Mouse (Mus musculus): ENCODE data around the gene Ccdc144b. TPM values are rescaled to one million over a fixed set of nuclear protein-coding genes. Genes with fewer than 3 reads are reported as not detected.

Ccdc144b gene
- polyA plus RNA-seq, 1 experiment from 2014 or later: not detected

DNA sequence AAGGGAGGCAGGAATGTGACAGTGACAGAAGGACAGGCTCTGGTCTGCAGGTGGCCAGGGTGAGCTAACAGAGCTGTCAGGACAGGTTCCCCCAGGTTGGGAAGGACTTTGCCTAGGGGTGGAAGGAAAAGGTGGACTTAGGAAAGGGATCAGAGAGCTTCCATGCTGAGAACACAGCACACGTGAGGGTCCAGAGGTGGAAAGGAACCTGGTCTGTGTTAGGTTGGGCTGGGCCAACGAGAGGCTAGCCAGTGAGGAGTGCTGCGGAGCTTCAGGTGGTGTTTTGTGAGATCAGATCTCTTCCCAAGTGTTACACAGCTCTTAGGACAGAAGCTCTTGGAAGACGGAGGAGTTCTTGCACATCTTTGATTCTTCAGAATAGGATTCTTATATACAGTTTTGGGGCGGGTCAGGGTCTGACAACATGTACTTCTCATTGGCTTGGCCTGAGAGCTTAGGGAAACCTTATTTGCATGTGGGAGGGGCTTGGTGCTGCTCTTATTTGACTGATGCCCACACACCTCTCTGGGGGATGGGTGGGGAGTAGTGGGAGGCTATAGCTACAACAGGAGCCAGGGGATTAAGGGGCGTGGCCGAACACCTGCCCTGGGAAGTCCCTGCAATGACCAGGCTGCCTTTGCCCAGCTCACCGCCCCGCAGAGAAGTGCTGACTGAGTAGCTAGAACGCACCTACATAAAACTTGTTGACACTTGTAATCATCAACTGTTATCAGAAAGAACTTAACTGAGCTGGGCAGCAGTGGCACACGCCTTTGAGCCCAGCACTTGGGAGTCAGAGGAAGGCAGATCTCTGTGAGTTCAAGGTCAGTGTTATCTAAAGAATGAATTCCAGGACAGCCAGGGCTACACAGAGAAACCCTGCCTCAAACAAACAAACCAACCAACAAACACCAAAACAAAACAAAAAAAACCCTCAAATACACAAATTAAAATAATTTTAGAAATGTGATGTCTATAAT, 58.5 kb downstream of the Ccdc144b start:
- WGBS (ENCODE audit: missing documents): 94% methylated on average over 11 of the region's 11 CpGs
- H3K27ac ChIP-seq: no peak overlapping the region

DNA sequence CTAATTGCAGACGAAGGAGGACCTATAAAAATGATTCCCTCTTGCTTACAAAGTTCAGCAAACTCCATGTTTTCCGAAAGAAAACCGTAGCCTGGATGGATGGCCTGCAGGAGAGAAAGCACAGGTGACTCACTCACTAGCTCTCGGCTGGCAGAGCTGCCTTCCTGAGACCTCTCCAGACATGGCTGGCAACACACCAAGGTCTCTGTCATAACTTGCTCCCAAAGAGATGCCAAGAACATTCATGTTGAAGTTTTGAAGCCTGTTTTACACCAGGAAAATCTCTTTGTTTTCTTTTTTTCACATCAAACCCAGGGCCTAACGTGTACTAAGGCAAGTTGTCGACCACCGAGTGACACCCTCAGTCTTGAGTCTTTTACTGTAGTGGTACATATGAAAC, 62.6 kb downstream of the Ccdc144b start:
- H3K4me3 ChIP-seq (ENCODE audit: inconsistent target): no peak overlapping the region
- no peak overlapping the region for H3K27ac ChIP-seq
- peaks cover 21% of the 10 kb centered on the region; the same call in 1 of the 2 replicates for H3K36me3 ChIP-seq (ENCODE audit: inconsistent target)
- H3K79me2 ChIP-seq (ENCODE audit: inconsistent target): no peaks in the 10 kb centered on the region
- WGBS (ENCODE audit: missing documents): 97% methylated on average over 6 of the region's 7 CpGs

More for the DNA sequence above, 58.5 kb downstream of the Ccdc144b start:
- peaks cover 10% of the 10 kb centered on the region; the same call in 1 of the 2 replicates for H3K36me3 ChIP-seq (ENCODE audit: inconsistent target)
- H3K4me3 ChIP-seq (ENCODE audit: inconsistent target): no peak overlapping the region
- no peaks in the 10 kb centered on the region; the same call in 1 of the 2 replicates for H3K79me2 ChIP-seq (ENCODE audit: inconsistent target)

DNA sequence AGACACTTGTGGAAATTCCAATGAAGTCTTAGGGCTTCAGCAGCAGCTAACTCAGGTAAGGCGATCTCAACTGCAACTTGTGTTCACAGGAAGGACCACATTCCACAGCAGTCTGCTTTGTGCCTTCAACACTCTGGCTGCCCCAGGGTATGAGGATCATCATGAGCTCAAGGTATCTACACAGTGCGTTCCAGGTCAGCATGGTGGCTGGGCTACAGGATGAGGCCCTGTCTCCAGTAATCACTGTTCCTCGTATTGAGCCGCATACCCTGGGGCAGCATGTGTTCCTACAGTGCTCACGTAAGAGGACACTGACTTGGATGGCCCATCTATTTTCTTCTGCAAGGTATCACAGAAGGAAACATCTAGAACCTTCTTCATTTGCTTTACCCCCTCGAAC, 65.3 kb downstream of the Ccdc144b start:
- Histone ChIP-seq H3K79me2 (ENCODE audit: inconsistent target) (no peaks in the 10 kb centered on the region), H3K36me3 (ENCODE audit: inconsistent target) (peaks cover 37% of the 10 kb centered on the region; the same call in 1 of the 2 replicates), H3K4me3 (ENCODE audit: inconsistent target) (no peak overlapping the region), H3K27ac (no peak overlapping the region)
- WGBS (ENCODE audit: missing documents): 96% methylated on average over 6 of the region's 6 CpGs

DNA sequence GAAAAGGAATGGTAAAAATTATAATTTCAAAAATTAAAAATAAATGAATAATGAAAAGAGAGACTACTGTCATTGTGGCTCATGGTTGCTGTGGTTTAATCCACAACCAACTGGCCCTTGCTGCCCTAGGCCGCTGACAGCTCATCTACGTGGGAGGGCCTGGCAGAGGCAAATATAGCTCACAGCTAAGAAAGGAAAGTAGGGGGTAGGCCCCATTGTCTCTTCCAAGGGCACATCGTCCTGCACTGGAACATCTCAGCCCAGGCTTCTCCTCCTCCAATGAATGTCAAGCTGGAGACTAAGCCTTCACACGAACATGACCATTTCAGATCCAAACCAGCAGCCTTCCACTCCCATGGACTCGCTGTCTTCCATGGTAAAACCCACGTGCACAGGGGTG, 67.1 kb downstream of the Ccdc144b start:
- 96% methylated on average over 6 of the region's 6 CpGs for WGBS (ENCODE audit: missing documents)
- peaks cover 39% of the 10 kb centered on the region; the same call in 1 of the 2 replicates for H3K36me3 ChIP-seq (ENCODE audit: inconsistent target)
- no peak overlapping the region for H3K27ac ChIP-seq
- no peak overlapping the region for H3K4me3 ChIP-seq (ENCODE audit: inconsistent target)
- no peaks in the 10 kb centered on the region for H3K79me2 ChIP-seq (ENCODE audit: inconsistent target)

DNA sequence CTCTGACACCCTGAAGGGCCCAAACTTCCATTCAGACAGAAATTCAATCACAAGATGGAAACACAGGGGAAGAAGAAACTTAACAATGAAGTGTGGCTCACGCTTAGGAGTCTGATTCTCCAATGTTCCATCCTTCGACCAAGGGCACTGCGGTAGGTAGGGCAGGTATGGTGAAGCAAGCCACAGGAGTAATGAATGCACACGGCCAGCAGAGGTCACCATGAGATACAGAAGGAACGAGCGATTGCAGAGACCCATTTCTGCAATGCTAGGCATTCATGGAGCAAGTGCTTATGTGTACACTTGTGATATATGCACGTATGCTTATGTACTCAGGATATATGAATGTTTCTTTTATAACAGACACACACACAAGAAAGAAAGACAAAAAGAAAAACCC, 79.8 kb downstream of the Ccdc144b start:
- Histone ChIP-seq H3K79me2 (ENCODE audit: inconsistent target) (no peaks in the 10 kb centered on the region), H3K36me3 (ENCODE audit: inconsistent target) (peaks cover 11% of the 10 kb centered on the region; the same call in 1 of the 2 replicates), H3K4me3 (ENCODE audit: inconsistent target) (no peak overlapping the region), H3K27ac (no peak overlapping the region)
- WGBS (ENCODE audit: missing documents): 61% methylated on average over 7 of the region's 7 CpGs

DNA sequence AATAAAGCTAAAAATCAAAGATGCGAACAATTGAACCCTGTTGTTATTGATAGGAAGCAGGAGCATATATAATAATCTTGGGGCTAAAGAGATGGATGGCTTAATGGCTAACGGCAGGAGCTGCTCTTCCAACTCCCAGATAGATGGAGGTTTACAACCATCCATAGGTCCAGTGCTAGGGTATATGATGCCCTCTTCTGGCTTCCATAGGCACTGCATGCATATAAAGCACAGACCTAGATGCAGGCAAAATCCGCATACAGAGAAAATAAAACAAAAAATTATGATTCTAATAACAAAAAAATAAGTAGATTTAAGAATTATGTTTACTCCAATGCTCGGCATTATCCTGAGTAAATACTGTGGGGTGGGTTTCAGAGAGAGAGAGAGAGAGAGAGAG, 80.4 kb downstream of the Ccdc144b start:
- H3K79me2 ChIP-seq (ENCODE audit: inconsistent target): no peaks in the 10 kb centered on the region
- H3K27ac ChIP-seq: no peak overlapping the region
- peaks cover 11% of the 10 kb centered on the region; the same call in 1 of the 2 replicates for H3K36me3 ChIP-seq (ENCODE audit: inconsistent target)
- 74% methylated on average over 4 of the region's 4 CpGs for WGBS (ENCODE audit: missing documents)
- no peak overlapping the region for H3K4me3 ChIP-seq (ENCODE audit: inconsistent target)

DNA sequence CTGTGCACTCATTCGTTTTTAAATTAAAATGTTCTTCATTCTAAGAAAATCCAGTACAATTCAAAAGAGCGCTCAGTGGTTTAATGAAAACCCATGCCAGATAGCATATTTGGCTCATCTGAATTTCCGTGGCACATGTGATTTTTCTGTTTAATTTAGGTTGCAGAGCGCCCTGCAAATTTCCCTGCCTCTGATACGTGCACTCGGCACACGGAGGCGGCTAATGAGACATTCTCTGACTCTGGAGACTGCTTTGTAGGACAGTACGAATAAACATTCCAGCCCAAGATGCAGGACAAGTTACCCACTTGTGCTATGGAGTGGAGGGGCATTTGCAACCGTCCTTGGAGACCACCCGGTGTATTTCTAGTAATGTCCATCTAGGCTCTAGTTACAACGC, 82.2 kb downstream of the Ccdc144b start:
- Histone ChIP-seq H3K4me3 (ENCODE audit: inconsistent target) (no peak overlapping the region), H3K79me2 (ENCODE audit: inconsistent target) (no peaks in the 10 kb centered on the region), H3K36me3 (ENCODE audit: inconsistent target) (peaks cover 11% of the 10 kb centered on the region; the same call in 1 of the 2 replicates), H3K27ac (no peak overlapping the region)
- 97% methylated on average over 12 of the region's 12 CpGs for WGBS (ENCODE audit: missing documents)

DNA sequence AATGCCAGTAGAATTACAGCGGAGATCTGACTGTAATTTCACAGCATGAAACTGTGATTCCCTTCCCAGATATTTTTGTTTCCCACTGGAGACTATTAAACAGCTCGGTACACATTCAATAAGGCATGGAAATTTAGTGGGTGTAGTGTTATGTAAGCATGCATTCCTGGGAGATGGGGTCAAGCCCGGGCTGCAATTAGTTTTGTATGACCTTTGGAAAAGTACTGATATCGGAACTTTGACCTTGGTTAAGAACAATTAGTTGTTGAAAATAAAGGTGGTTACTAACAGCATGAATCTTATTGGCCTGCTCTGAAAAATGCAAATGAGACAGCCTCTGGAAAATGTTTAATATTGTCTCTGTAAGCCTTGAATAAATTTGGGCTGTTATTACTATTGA, 82.9 kb downstream of the Ccdc144b start:
- Histone ChIP-seq H3K4me3 (ENCODE audit: inconsistent target) (no peak overlapping the region), H3K36me3 (ENCODE audit: inconsistent target) (peaks cover 5% of the 10 kb centered on the region; the same call in 1 of the 2 replicates), H3K27ac (no peak overlapping the region), H3K79me2 (ENCODE audit: inconsistent target) (no peaks in the 10 kb centered on the region)
- 97% methylated on average over 4 of the region's 4 CpGs for WGBS (ENCODE audit: missing documents)

DNA sequence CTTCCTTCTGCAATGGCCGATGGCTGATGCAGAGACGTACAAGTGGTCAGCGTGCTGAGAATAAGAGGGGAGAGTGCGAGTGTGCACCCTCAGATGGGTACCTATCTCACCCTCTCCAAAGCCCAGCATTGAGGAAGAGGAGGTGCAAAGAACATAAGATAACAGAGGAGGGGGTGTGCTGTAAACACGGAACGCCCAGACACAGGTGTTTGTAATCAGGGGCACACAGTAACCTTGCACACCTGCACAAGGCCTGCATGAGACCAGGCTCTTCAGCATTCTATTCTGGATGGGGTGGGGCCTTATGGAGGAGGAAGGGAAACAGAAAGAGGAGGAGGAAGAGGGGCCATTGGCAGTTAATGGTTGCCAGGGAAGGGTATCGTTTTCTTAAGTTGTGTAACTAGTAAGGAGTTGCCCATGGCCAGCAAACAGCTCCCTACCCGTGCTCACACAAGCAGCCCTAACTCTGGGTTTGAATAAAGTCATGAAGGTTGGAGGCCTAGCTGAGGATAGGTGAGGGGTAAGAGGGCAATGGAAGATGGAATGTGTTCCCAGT, 85.9 kb downstream of the Ccdc144b start:
- 60% methylated on average over 8 of the region's 8 CpGs for WGBS (ENCODE audit: missing documents)
- H3K79me2 ChIP-seq (ENCODE audit: inconsistent target): no peaks in the 10 kb centered on the region
- H3K4me3 ChIP-seq (ENCODE audit: inconsistent target): no peak overlapping the region
- H3K27ac ChIP-seq: no peak overlapping the region
- H3K36me3 ChIP-seq (ENCODE audit: inconsistent target): peaks cover 15% of the 10 kb centered on the region; the same call in 1 of the 2 replicates

DNA sequence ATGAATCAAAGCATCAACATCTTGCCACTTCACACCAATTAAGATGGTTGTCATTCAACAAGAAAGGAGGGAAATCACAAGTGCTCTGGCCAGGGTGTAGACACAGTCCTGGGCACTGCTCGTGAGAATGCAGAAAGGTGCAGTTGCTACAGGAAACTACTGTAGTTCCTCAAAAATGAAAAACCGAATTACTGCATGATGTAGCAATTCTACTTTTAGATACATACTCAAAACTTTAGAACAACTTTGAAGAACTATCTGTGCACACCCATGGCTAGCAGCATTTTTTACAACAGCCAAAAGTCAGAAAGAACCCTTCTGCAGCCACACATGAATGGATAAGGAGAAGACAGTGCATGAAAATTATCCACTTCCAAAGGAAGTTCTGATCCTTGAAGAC, 86.9 kb downstream of the Ccdc144b start:
- Histone ChIP-seq H3K4me3 (ENCODE audit: inconsistent target) (no peak overlapping the region), H3K79me2 (ENCODE audit: inconsistent target) (no peaks in the 10 kb centered on the region), H3K36me3 (ENCODE audit: inconsistent target) (peaks cover 15% of the 10 kb centered on the region; the same call in 1 of the 2 replicates), H3K27ac (no peak overlapping the region)
- WGBS (ENCODE audit: missing documents): 4% methylated on average over 2 of the region's 2 CpGs

DNA sequence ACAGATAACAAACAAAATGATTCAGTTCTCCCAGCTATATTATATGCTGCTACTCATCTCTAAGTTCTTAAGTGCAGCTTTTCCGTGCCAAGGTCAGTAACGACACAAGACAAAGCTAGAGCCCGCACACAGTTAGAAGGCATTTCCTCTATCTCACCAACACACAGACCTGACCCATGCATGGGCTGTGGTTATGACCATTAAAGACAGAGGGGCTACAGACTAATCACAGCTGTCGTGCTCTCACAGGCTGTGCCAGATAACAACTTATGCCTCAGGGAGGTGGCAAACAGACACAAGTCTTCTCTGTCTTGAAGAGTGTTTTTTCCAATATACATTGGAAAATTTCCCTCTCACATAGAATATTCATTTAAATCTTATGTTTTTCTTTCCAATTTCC, 88.4 kb downstream of the Ccdc144b start:
- Histone ChIP-seq H3K27ac (no peak overlapping the region), H3K36me3 (ENCODE audit: inconsistent target) (peaks cover 10% of the 10 kb centered on the region; the same call in 1 of the 2 replicates), H3K79me2 (ENCODE audit: inconsistent target) (no peaks in the 10 kb centered on the region), H3K4me3 (ENCODE audit: inconsistent target) (no peak overlapping the region)
- WGBS (ENCODE audit: missing documents): 33% methylated on average over 4 of the region's 4 CpGs

DNA sequence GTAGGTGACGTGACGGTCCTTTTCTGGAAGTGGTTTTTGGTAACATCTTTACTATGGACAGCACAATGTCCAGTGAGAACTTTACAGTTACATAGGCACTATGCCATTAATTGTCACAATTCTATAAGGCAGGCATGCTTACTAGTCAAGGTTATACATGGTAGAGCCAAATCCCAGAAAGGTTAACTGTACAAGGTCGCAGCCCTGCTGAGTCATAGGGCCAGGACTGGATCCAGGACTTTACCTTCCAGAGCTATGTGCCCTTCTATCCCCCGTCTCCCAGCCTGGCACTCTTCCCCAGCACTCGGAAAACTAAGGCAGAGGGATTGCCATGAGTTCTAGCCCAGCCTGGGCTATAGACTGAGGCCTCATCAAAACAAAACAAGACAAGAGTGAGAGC, 89.4 kb downstream of the Ccdc144b start:
- Histone ChIP-seq H3K36me3 (ENCODE audit: inconsistent target) (peaks cover 10% of the 10 kb centered on the region; the same call in 1 of the 2 replicates), H3K79me2 (ENCODE audit: inconsistent target) (no peaks in the 10 kb centered on the region), H3K27ac (no peak overlapping the region), H3K4me3 (ENCODE audit: inconsistent target) (no peak overlapping the region)
- WGBS (ENCODE audit: missing documents): 95% methylated on average over 5 of the region's 5 CpGs

DNA sequence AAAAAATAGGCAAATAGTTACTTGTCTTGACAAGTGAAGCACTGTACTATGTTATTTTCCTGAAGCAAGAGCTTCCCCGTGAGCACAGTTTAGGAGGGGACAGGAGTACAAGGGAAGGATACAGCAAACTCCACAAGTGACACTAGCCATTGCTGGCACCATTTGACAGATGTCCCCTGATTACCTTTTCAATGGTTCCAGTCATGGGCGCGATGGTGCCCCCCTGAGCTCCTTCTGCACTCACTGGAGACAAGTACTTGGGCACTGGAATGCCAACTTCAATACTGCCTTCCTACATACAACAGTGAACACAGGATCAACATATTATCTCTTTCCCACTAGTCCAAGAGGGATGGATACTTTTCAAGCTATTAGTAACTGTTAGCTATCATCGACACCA, 89.9 kb downstream of the Ccdc144b start:
- H3K27ac ChIP-seq: no peak overlapping the region
- H3K79me2 ChIP-seq (ENCODE audit: inconsistent target): no peaks in the 10 kb centered on the region
- 94% methylated on average over 4 of the region's 4 CpGs for WGBS (ENCODE audit: missing documents)
- peaks cover 10% of the 10 kb centered on the region; the same call in 1 of the 2 replicates for H3K36me3 ChIP-seq (ENCODE audit: inconsistent target)
- H3K4me3 ChIP-seq (ENCODE audit: inconsistent target): no peak overlapping the region

DNA sequence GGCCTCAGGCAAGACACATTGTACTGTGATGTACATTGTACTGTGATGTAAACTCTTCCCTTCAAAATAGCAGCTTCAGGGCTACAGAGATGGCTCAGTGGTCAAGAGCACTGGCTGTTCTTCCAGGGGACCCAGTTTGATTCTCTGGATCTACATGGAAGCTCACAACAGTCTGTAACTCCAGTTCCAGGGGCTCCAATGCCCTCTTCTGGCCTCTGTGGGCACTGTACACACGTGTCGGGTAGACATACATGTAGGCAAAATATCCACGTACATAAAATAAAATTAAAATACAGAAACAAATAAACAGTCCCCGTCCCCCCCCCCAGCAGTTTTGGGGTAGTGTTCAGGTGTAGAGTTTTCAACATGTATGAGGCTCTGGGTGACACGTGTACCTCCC, 90.4 kb downstream of the Ccdc144b start:
- H3K79me2 ChIP-seq (ENCODE audit: inconsistent target): no peaks in the 10 kb centered on the region
- no peak overlapping the region for H3K4me3 ChIP-seq (ENCODE audit: inconsistent target)
- 83% methylated on average over 5 of the region's 5 CpGs for WGBS (ENCODE audit: missing documents)
- H3K27ac ChIP-seq: no peak overlapping the region
- peaks cover 10% of the 10 kb centered on the region; the same call in 1 of the 2 replicates for H3K36me3 ChIP-seq (ENCODE audit: inconsistent target)
